Mouse (Mus musculus) heart, postnatal 25 days (tissue): ENCODE data around the gene Cyp2c54. TPM values are rescaled to one million over a fixed set of nuclear protein-coding genes. Genes with fewer than 3 reads are reported as not detected.
"Not testable (repeated sequence)": the region's sequence is repeated elsewhere in the genome, so short reads cannot be mapped to it uniquely, and the experiment has no call there.

Experiments
- DNase-seq: peaks from one replicate; pipeline ENCODE4 v3.0.0; 2022; ENCODE audit warnings: low spot score
- intact Hi-C: fragments of 180-260 bp; cut with DNase I; formaldehyde crosslinking; loops from one replicate; pipeline ENCODE4 v1.15.1; 2025
- total RNA-seq, 2 experiments: library from RNA; stranded (reverse); gene quantifications; 2 replicates each; pipeline ENCODE4 v1.2.3; 2021

Cyp2c54 gene
- total RNA-seq = not detected

DNA sequence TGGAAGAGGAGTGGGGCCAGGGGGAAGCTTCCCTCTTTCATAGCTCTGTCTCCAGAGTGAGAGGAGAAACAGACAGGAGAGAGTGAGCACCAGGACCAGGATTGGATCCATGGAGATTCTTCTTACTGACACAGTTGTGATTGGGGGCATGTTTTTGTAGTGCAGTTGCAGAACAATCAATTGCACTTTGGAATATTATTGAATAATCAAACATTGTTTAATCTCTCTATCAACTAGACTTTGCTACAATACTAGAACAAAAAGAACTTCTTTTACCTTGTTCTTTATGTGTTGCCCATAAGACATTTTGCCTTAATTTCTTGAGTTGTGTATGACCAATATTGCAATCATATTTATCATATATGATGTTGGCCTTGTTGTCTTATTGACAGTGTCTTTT lies at the start of gene Cyp2c54:
Gene Cyp2c54, minus strand, starts transcription at position 127 of the 400 bp plus-strand sequence.
- intact Hi-C loops = no loop called here
- DNase-seq = no peak

DNA sequence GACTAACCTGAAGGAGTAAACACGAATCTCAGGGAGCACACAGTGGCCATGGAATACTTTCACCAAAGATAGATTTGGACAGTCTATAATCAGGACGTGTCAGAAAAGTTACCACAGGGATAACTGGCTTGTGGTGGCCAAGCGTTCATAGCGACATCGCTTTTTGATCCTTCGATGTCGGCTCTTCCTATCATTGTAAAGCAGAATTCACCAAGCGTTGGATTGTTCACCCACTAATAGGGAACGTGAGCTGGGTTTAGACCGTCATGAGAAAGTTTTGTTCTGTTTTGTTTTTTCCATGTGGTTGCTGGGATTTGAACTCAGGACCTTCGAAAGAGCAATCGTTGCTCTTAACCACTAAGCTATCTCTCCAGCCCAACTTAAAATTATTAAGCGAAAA lies 46.0 kb upstream of the Cyp2c54 start:
- DNase-seq, intact Hi-C loops: not testable (repeated sequence)

DNA sequence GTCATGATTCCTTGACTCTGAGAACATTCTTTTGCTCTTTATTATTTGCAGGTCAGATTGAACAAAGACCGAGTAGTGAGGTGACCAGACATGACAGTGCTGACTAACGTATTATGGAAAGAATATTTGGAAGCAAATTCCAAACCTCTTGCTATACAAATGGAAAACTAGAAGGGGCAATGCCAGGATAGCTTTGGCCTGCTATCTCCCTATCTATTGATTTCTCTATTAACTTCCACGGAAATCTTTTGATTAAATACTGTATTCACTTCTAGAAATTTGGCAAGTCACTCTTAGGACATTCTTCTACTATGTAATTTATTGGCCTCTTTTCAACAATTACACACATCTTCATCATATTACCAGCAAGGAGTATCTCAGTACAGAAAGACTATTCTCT lies 17.5 kb upstream of the Cyp2c54 start:
- intact Hi-C loops = no loop called here

DNA sequence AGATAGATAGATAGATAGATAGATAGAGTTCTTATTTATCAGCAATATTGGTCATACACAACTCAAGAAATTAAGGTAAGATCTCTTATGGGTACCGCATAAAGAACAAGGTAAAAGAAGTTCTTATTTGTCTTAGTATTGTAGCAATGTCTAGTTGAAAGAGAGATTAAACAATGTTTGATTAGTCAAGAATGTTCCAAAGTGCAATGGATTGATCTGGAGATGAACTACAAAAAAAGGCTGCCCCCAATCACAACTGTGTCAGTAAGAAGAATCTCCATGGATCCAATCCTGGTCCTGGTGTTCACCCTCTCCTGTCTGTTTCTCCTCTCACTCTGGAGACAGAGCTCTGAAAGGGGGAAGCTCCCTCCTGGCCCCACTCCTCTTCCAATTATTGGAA lies 15.8 kb upstream of the Cyp2c54 start, which contains the start of gene Cyp2c50:
Gene Cyp2c50, plus strand, starts transcription at position 268 of the 400 bp plus-strand sequence.
- DNase-seq, intact Hi-C loops: not testable (repeated sequence)

More for the DNA sequence above, 17.5 kb upstream of the Cyp2c54 start:
- no peak for DNase-seq

DNA sequence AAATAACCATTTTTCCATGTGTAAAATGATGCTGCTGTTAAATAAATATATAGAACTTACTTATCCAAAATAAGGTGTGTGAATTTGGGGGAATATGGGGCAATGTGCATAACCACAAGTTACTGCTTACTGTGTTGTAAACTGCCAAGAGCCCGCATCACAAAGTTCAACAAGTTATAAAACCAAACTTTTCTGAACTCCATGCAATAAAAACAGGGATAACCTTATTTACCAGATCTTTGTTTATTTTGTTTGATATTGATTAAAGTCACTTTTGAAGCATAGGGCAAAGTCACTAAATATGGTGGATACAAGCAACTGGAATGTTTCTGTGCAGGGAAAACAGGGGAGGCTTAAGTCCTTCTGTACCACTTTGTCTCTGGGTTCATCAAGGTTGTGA lies 14.8 kb upstream of the Cyp2c54 start:
- intact Hi-C loops = no loop called here
- no peak for DNase-seq

DNA sequence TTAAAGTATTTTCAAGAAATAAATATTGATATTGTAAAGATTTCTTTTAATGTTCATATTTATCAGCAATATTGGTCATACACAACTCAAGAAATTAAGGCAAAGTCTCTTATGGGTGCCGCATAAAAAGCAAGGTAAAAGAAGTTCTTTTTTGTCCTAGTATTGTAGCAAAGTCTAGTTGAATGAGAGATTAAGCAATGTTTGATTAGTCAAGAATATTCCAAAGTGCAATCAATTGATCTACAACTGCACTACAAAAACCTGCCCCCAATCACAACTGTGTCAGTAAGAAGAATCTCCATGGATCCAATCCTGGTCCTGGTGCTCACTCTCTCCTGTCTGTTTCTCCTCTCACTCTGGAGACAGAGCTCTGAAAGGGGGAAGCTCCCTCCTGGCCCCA lies 81.5 kb downstream of the Cyp2c54 start, which contains the start of gene Cyp2c37:
Gene Cyp2c37, plus strand, starts transcription at position 285 of the 400 bp plus-strand sequence.
- DNase-seq, intact Hi-C loops: not testable (repeated sequence)

DNA sequence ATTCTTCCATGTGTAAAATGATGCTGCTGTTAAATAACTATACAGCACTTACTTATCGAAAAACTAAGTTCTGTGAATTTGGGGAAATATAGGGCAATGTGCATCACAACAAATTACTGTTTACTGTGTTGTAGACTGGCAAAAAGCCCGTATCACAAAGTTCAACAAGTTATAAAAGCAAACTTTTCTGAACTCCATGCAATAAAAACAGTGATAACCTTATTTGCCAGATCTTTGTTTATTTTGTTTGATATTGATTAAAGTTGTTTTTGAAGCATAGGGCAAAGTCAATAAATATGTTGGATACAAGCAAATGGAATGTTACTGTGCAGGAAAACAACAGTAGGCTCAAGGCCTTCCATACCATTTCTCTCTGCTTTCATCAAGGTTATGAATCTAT lies 84.2 kb downstream of the Cyp2c54 start:
- intact Hi-C loops = no loop called here
- no peak for DNase-seq

Other genes starting within 250 kb of the Cyp2c54 start
- gene Cyp2c69, start 187.0 kb downstream of the Cyp2c54 start, total RNA-seq = not detected
- gene Cyp2c37, start 81.4 kb downstream of the Cyp2c54 start, total RNA-seq = not detected
- gene Cyp2c50, start 15.9 kb upstream of the Cyp2c54 start, total RNA-seq = not detected
- gene Cyp2c70, start 113.5 kb upstream of the Cyp2c54 start, total RNA-seq = under 1 TPM; 0.13 to 0.25 TPM
- gene Pdlim1, start 198.0 kb upstream of the Cyp2c54 start, total RNA-seq = 100 to 1,000 TPM; 152 to 164 TPM